Mouse (Mus musculus) E14TG2a.4 (cell line): Measurements from ENCODE around the gene Srd5a2.

ENCODE experiments used
- H3K27me3 ChIP-seq: 2 replicates; pipeline ENCODE4 v1.6.1; 2014; ENCODE audit warnings: low read length, control low read depth; ENCODE audit not compliant: insufficient read depth
- H3K36me3 ChIP-seq: 2 replicates; pipeline ENCODE4 v1.6.1; 2014; ENCODE audit warnings: low read length, control low read depth; ENCODE audit not compliant: insufficient read depth
- H3K4me1 ChIP-seq: replicated peaks from 2 replicates; pipeline ENCODE4 v1.6.1; 2014; ENCODE audit warnings: low read depth, low read length, control low read depth
- H3K4me3 ChIP-seq: replicated peaks from 2 replicates; pipeline ENCODE4 v1.5.1; 2014; ENCODE audit warnings: mild to moderate bottlenecking, low read length
- H3K9me3 ChIP-seq: 2 replicates; pipeline ENCODE4 v1.6.1; 2014; ENCODE audit warnings: low read length, control low read depth
- CTCF ChIP-seq: conservative IDR thresholded peaks from 2 replicates; pipeline ENCODE4 v1.5.1; 2014; ENCODE audit warnings: low read length
- NANOG ChIP-seq: IDR thresholded peaks from 2 replicates; pipeline ENCODE4 v1.6.1; 2014; ENCODE audit warnings: borderline replicate concordance, low read length, mixed read lengths
- POU5F1 ChIP-seq: IDR thresholded peaks from 2 replicates; pipeline ENCODE4 v1.6.1; 2014; ENCODE audit warnings: low read length, borderline replicate concordance

Gene Srd5a2

GRCm38 (mm10) chr17:74002396-74002795, 45.3 kb downstream of the Srd5a2 start:
- H3K4me1 ChIP-seq: no peaks in the 10 kb centered on the region
- TF ChIP-seq POU5F1 (no peak), NANOG (no peak), CTCF (no peak)
- H3K36me3 ChIP-seq: no peaks in the 10 kb centered on the region
- H3K27me3 ChIP-seq: no peaks in the 10 kb centered on the region
- H3K4me3 ChIP-seq: no peak overlapping the region
- H3K9me3 ChIP-seq: peaks cover 30% of the 10 kb centered on the region

GRCm38 (mm10) chr17:73995907-73996645, 51.6 kb downstream of the Srd5a2 start:
- Histone ChIP-seq H3K4me3 (no peak overlapping the region), H3K27me3 (no peaks in the 10 kb centered on the region), H3K4me1 (no peaks in the 10 kb centered on the region), H3K9me3 (no peaks in the 10 kb centered on the region), H3K36me3 (no peaks in the 10 kb centered on the region)
- TF ChIP-seq NANOG: no peak
- TF ChIP-seq POU5F1: no peak
- no peak for TF ChIP-seq CTCF

GRCm38 (mm10) chr17:73991264-73991663, 56.5 kb downstream of the Srd5a2 start:
- no peaks in the 10 kb centered on the region for H3K27me3 ChIP-seq
- H3K4me1 ChIP-seq: peaks cover 6% of the 10 kb centered on the region
- H3K9me3 ChIP-seq: no peaks in the 10 kb centered on the region
- H3K4me3 ChIP-seq: no peak overlapping the region
- TF ChIP-seq POU5F1 (no peak), CTCF (no peak), NANOG (no peak)
- no peaks in the 10 kb centered on the region for H3K36me3 ChIP-seq

GRCm38 (mm10) chr17:73986571-73986970, 61.1 kb downstream of the Srd5a2 start:
- TF ChIP-seq POU5F1 (no peak), CTCF (no peak), NANOG (no peak)

GRCm38 (mm10) chr17:73985936-73986335, 61.8 kb downstream of the Srd5a2 start:
- Histone ChIP-seq H3K36me3 (no peaks in the 10 kb centered on the region), H3K27me3 (no peaks in the 10 kb centered on the region), H3K4me1 (peaks cover 9% of the 10 kb centered on the region), H3K9me3 (no peaks in the 10 kb centered on the region), H3K4me3 (no peak overlapping the region)
- TF ChIP-seq NANOG: no peak
- TF ChIP-seq CTCF: no peak
- TF ChIP-seq POU5F1: no peak

More at GRCm38 (mm10) chr17:73986571-73986970, 61.1 kb downstream of the Srd5a2 start:
- H3K36me3 ChIP-seq: no peaks in the 10 kb centered on the region
- no peak overlapping the region for H3K4me3 ChIP-seq
- H3K27me3 ChIP-seq: no peaks in the 10 kb centered on the region
- no peaks in the 10 kb centered on the region for H3K9me3 ChIP-seq
- peaks cover 9% of the 10 kb centered on the region for H3K4me1 ChIP-seq

GRCm38 (mm10) chr17:73984508-73984907, 63.2 kb downstream of the Srd5a2 start:
- peaks cover 4% of the 10 kb centered on the region for H3K4me1 ChIP-seq
- no peak for TF ChIP-seq POU5F1
- TF ChIP-seq CTCF: no peak
- no peaks in the 10 kb centered on the region for H3K9me3 ChIP-seq
- no peak overlapping the region for H3K4me3 ChIP-seq
- H3K27me3 ChIP-seq: no peaks in the 10 kb centered on the region
- no peaks in the 10 kb centered on the region for H3K36me3 ChIP-seq

GRCm38 (mm10) chr17:73982871-73983270, 64.8 kb downstream of the Srd5a2 start:
- no peaks in the 10 kb centered on the region for H3K36me3 ChIP-seq
- H3K9me3 ChIP-seq: no peaks in the 10 kb centered on the region
- H3K27me3 ChIP-seq: no peaks in the 10 kb centered on the region
- no peak for TF ChIP-seq NANOG
- TF ChIP-seq CTCF: no peak
- TF ChIP-seq POU5F1: no peak
- H3K4me3 ChIP-seq: no peak overlapping the region
- H3K4me1 ChIP-seq: peaks cover 3% of the 10 kb centered on the region; the same call in 1 of the 2 replicates

- Histone ChIP-seq H3K9me3 (no peaks in the 10 kb centered on the region), H3K4me3 (no peak overlapping the region), H3K27me3 (no peaks in the 10 kb centered on the region), H3K4me1 (no peaks in the 10 kb centered on the region), H3K36me3 (no peaks in the 10 kb centered on the region)
- TF ChIP-seq NANOG (no peak), CTCF (no peak)
Observed at GRCm38 (mm10) chr17:73976066-73976465, 71.7 kb downstream of the Srd5a2 start.

- H3K4me1 ChIP-seq: no peaks in the 10 kb centered on the region
- no peak overlapping the region for H3K4me3 ChIP-seq
- H3K27me3 ChIP-seq: no peaks in the 10 kb centered on the region
Observed at GRCm38 (mm10) chr17:73972648-73973047, 75.1 kb downstream of the Srd5a2 start.

More at GRCm38 (mm10) chr17:73972648-73973047, 75.1 kb downstream of the Srd5a2 start:
- TF ChIP-seq CTCF (no peak), NANOG (no peak)
- no peaks in the 10 kb centered on the region for H3K36me3 ChIP-seq
- H3K9me3 ChIP-seq: no peaks in the 10 kb centered on the region
